Mouse (Mus musculus) heart, postnatal 0 days (tissue): ENCODE data around the gene Cd244a.

Source experiments
- CTCF ChIP-seq: IDR thresholded peaks from 2 replicates; pipeline ENCODE4 v1.5.1; 2016; ENCODE audit warnings: antibody characterized with exemption, control low read depth, low read depth
- EP300 ChIP-seq: IDR thresholded peaks from 2 replicates; pipeline ENCODE4 v1.6.1; 2016; ENCODE audit warnings: antibody characterized with exemption, low read depth

DNA sequence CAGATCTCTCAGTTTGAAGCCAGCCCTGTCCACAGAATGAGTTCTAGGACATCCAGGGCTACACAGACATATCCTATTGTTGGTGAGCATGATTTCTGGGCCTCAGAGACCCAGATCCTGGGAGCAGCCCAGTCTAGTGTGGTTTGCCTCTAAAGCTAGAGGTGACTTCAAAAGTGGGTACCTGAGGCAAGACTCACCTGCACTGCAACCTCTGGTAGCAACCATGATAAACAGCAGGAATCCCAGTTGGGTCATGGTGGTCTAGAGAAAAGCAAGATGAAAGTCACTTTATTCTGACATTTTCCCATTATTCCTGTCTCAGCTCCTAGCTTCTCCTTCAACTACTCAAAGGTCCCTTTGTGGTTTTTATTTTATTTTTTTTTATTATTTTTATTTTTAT is 24.4 kb upstream of the Cd244a start:
- TF ChIP-seq CTCF (no peak), EP300 (no peak)
